Mouse (Mus musculus) E14TG2a.4 (cell line): ENCODE measurements around the gene Nfe2l2.

Experiments
- CTCF ChIP-seq: conservative IDR thresholded peaks from 2 replicates; pipeline ENCODE4 v1.5.1; 2014; ENCODE audit warnings: low read length
- NANOG ChIP-seq: IDR thresholded peaks from 2 replicates; pipeline ENCODE4 v1.6.1; 2014; ENCODE audit warnings: borderline replicate concordance, low read length, mixed read lengths
- POU5F1 ChIP-seq: IDR thresholded peaks from 2 replicates; pipeline ENCODE4 v1.6.1; 2014; ENCODE audit warnings: low read length, borderline replicate concordance

- TF ChIP-seq POU5F1 (no peak), CTCF (no peak), NANOG (no peak)
Observed at GRCm38 (mm10) chr2:75702588-75702976, 1.9 kb downstream of the Nfe2l2 start.
